Comparison of ENCODE assay signal across 8 mouse cellular contexts in genomic region chr2:84677968-84678880, GRCm38 (mm10). TPM values are rescaled to one million over a fixed set of nuclear protein-coding genes. Genes with fewer than 3 reads are reported as not detected.
DNase-seq lines count a peak whose midpoint lies in the region; ATAC-seq and TF ChIP-seq lines count a peak whose summit lies in the region.

Gm28635 (minus strand) TSS chr2:84678041.
Med19 (plus strand) TSS chr2:84678402.

- intact Hi-C loops in gastrocnemius, adult 2 months (cut with DNase I), result loop anchor here (5.0 kb wide), 1 partner anchor 34 kb away; no protein-coding TSS in a partner anchor
- intact Hi-C loops in left cerebral cortex, adult 2 months (cut with DNase I), result no loop called here

- H3K4me2 ChIP-seq in hindbrain, postnatal 0 days (ENCODE audit: low read depth, low read length), result peak within 1 kb of the TSS; percentile 86

- peak; percentile 99 for DNase-seq in ZHBTc4 (ENCODE audit: low read depth, low spot score)
- peak; percentile 94 for DNase-seq in gastrocnemius, adult 2 months
- peak; percentile 99 for DNase-seq in hindbrain, postnatal 0 days (ENCODE audit: low spot score)
- DNase-seq in left cerebral cortex, adult 2 months (ENCODE audit: extremely low spot score in 1 of 2, low spot score in 2 of 2), result peak; percentile 80 to 91
- DNase-seq in right cerebral cortex, adult 2 months (ENCODE audit: low spot score in 2 of 2), result peak; percentile 94 to 95
- DNase-seq in urinary bladder, postnatal 14 days (ENCODE audit: low spot score), result peak; percentile 94

- H3K27ac ChIP-seq in gastrocnemius, adult 2 months, result peak within 1 kb of the TSS; percentile 87
- H3K27ac ChIP-seq in hindbrain, postnatal 0 days, result peak within 1 kb of the TSS; percentile 86
- peak within 1 kb of the TSS; percentile 83 for H3K27ac ChIP-seq in left cerebral cortex, adult 2 months

- peak within 1 kb of the TSS; percentile 89 for H3K4me3 ChIP-seq in gastrocnemius, adult 2 months
- peak within 1 kb of the TSS; percentile 100 for H3K4me3 ChIP-seq in hindbrain, postnatal 0 days (ENCODE audit: low read length)
- peak within 1 kb of the TSS; percentile 89 for H3K4me3 ChIP-seq in left cerebral cortex, adult 2 months

- no peaks in the 10 kb centered on the region for H3K27me3 ChIP-seq in hindbrain, postnatal 0 days (ENCODE audit: insufficient read depth, low read length)

- ATAC-seq in common myeloid progenitor, adult 5-6 weeks (replicated peaks; ENCODE audit: low read depth, poor library complexity, severe bottlenecking), result peak; percentile 97
- ATAC-seq in hindbrain, postnatal 0 days, result peak; percentile 99
- peak; percentile 96 for ATAC-seq in megakaryocyte, adult 5-6 weeks (ENCODE audit: poor library complexity, severe bottlenecking)

- no peak for TF ChIP-seq CTCF in gastrocnemius, adult 2 months (IDR thresholded peaks at IDR 0.05)
- peak; percentile 27 for TF ChIP-seq CTCF in hindbrain, postnatal 0 days (IDR thresholded peaks at IDR 0.05; ENCODE audit: low read depth)
- TF ChIP-seq CTCF in left cerebral cortex, adult 2 months (IDR thresholded peaks at IDR 0.05), result no peak; the same call in 1 of the 2 replicates

- H3K9ac ChIP-seq in hindbrain, postnatal 0 days (replicated peaks; ENCODE audit: low read length), result peak within 1 kb of the TSS; percentile 83

- WGBS in hindbrain, postnatal 0 days, result under 1% methylated on average over 44 of the region's 44 CpGs

- H3K9me3 ChIP-seq in hindbrain, postnatal 0 days (ENCODE audit: low read length), result no peaks in the 10 kb centered on the region

- H3K36me3 ChIP-seq in hindbrain, postnatal 0 days (ENCODE audit: insufficient read depth, low read length), result peaks cover 18% of the 10 kb centered on the region; the same call in 1 of the 2 replicates

- H3K4me1 ChIP-seq in hindbrain, postnatal 0 days (ENCODE audit: insufficient read depth, low read length), result peaks cover 4% of the 10 kb centered on the region; the same call in 1 of the 2 replicates

RNA-seq across cellular contexts. Expression of gene Gm28635, which starts in this region (rescaled TPM):
- 6.6 TPM in 1 of 2 replicates, not detected in the other for total RNA-seq in common myeloid progenitor, adult 5-6 weeks (2017)
- total RNA-seq in gastrocnemius, adult 2 months (2021), result 1 to 10 TPM; 1.1 to 1.9 TPM
- not detected in 2 replicates for total RNA-seq in hindbrain, postnatal 0 days (2014; rRNA removed)
- not detected in 2 replicates for polyA plus RNA-seq in hindbrain, postnatal 0 days (2015; fragmentation: Nextera tagmentation; extraction: Ambion mirVana)
- 1 to 10 TPM; 7.6 to 9.6 TPM for total RNA-seq in left cerebral cortex, adult 2 months (2021)
- total RNA-seq in megakaryocyte, adult 5-6 weeks (2015), result not detected in 2 replicates
- total RNA-seq in megakaryocyte, adult 5-6 weeks (2017), result not detected in 2 replicates

RNA-seq across cellular contexts. Expression of gene Med19, which starts in this region (rescaled TPM):
- 33.2 and 39.2 TPM in 2 replicates for total RNA-seq in common myeloid progenitor, adult 5-6 weeks (2017)
- total RNA-seq in gastrocnemius, adult 2 months (2021), result 1 to 10 TPM; 6.8 to 7.9 TPM
- total RNA-seq in hindbrain, postnatal 0 days (2014; rRNA removed), result 31.4 and 31.6 TPM in 2 replicates
- polyA plus RNA-seq in hindbrain, postnatal 0 days (2015; fragmentation: Nextera tagmentation; extraction: Ambion mirVana), result 47.4 and 47.5 TPM in 2 replicates
- total RNA-seq in left cerebral cortex, adult 2 months (2021), result 10 to 100 TPM; 30.7 to 30.9 TPM
- total RNA-seq in megakaryocyte, adult 5-6 weeks (2015), result 22.4 and 24.5 TPM in 2 replicates
- 16.1 and 20.2 TPM in 2 replicates for total RNA-seq in megakaryocyte, adult 5-6 weeks (2017)

Comparison
In these comparisons a context has a peak if more than half of its experiments do, and no peak if none do; other contexts are left out.
1. Peak in every context shown above with its lines: DNase-seq, ATAC-seq, H3K4me3 ChIP-seq and H3K27ac ChIP-seq.